Mouse (Mus musculus): Measurements from ENCODE around the gene Abcc3.
A peak's percentile ranks its signal among the peaks of the same experiment; 100 is the strongest.

Abcc3 gene

GRCm38 (mm10) chr11:94351094-94351493 lies 41.7 kb downstream of the Abcc3 start:
- DNase-seq (ENCODE audit: low read depth) = peak; percentile 50

GRCm38 (mm10) chr11:94350337-94350736 lies 42.5 kb downstream of the Abcc3 start:
- peak; percentile 42 for DNase-seq (ENCODE audit: low read depth)

- DNase-seq (ENCODE audit: low read depth) = no peak
These were observed 43.0 kb downstream of the Abcc3 start for GRCm38 (mm10) chr11:94349839-94350238.

GRCm38 (mm10) chr11:94347063-94347575 lies 45.7 kb downstream of the Abcc3 start:
- no peak for DNase-seq (ENCODE audit: low read depth)

GRCm38 (mm10) chr11:94346611-94347010 lies 46.2 kb downstream of the Abcc3 start:
- no peak for DNase-seq (ENCODE audit: low read depth)

- no peak for DNase-seq (ENCODE audit: low read depth)
These were observed 46.9 kb downstream of the Abcc3 start for GRCm38 (mm10) chr11:94345926-94346325.

GRCm38 (mm10) chr11:94344470-94344869 lies 48.3 kb downstream of the Abcc3 start:
- no peak for DNase-seq (ENCODE audit: low read depth)

GRCm38 (mm10) chr11:94343955-94344358 lies 48.8 kb downstream of the Abcc3 start:
- no peak for DNase-seq (ENCODE audit: low read depth)

GRCm38 (mm10) chr11:94342114-94342905 lies 50.5 kb downstream of the Abcc3 start:
- no peak for DNase-seq (ENCODE audit: low read depth)

- no peak for DNase-seq (ENCODE audit: low read depth)
These were observed 51.6 kb downstream of the Abcc3 start for GRCm38 (mm10) chr11:94340948-94341933.

- DNase-seq (ENCODE audit: low read depth) = no peak
These were observed 52.8 kb downstream of the Abcc3 start for GRCm38 (mm10) chr11:94339732-94340585.

GRCm38 (mm10) chr11:94338347-94338746 lies 54.5 kb downstream of the Abcc3 start:
- no peak for DNase-seq (ENCODE audit: low read depth)

GRCm38 (mm10) chr11:94336551-94336950 lies 56.2 kb downstream of the Abcc3 start:
- DNase-seq (ENCODE audit: low read depth) = no peak

- DNase-seq (ENCODE audit: low read depth) = peak; percentile 65
These were observed 58.3 kb downstream of the Abcc3 start for GRCm38 (mm10) chr11:94334386-94334968.

GRCm38 (mm10) chr11:94332726-94333125 lies 60.1 kb downstream of the Abcc3 start:
- no peak for DNase-seq (ENCODE audit: low read depth)

GRCm38 (mm10) chr11:94330211-94330610 lies 62.6 kb downstream of the Abcc3 start:
- DNase-seq (ENCODE audit: low read depth) = no peak

GRCm38 (mm10) chr11:94329270-94329891 lies 63.4 kb downstream of the Abcc3 start:
- DNase-seq (ENCODE audit: low read depth) = no peak

GRCm38 (mm10) chr11:94328644-94329025 lies 64.2 kb downstream of the Abcc3 start:
- no peak for DNase-seq (ENCODE audit: low read depth)

- DNase-seq (ENCODE audit: low read depth) = peak; percentile 72
These were observed 64.8 kb downstream of the Abcc3 start, which contains the start of gene Ankrd40 for GRCm38 (mm10) chr11:94327693-94328643. Gene Ankrd40, plus strand, starts transcription at chr11:94328001.

Measured in c-Kit-positive CD71-positive TER-119-negative erythroid progenitor cells, embryonic 14.5 days (primary cell).